Mouse (Mus musculus): ENCODE results near the gene Snrnp70.

DNA sequence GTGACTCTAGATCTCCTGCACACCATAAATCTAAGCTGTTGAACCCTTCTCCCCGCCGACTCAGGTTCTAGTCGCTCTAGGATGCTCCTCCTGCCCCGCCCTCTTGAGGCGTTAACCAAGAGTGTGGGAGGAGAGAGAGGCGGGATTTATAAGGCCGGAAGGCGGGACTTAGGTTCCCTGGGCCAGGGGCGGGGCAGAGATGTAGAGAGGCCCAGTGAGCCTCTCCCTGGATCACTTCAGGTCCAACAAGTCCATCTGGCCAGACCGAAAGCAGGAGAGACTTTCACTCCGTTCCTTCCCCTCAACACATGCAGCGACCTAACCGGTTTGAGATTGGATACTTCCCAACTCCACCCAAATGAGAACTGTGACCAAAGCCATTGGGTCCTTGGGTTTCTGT lies 32.7 kb downstream of the Snrnp70 start:
- TF ChIP-seq POLR2A (IDR thresholded peaks at IDR 0.05; ENCODE audit: extremely low read depth, insufficient read depth, low read length) (no peak), CTCF (IDR thresholded peaks at IDR 0.05; ENCODE audit: extremely low read depth, insufficient read depth, low read length) (no peak)

Data from cortical plate, adult 2 months (tissue).